Mouse (Mus musculus) c-Kit-positive CD71-positive TER-119-positive erythroid progenitor cells, embryonic 14.5 days (primary cell): ENCODE measurements around the gene Gm3383.
"Not testable (repeated sequence)": the region's sequence is repeated elsewhere in the genome, so short reads cannot be mapped to it uniquely, and the experiment has no call there.

Experiments used
- DNase-seq: peaks from one replicate; pipeline ENCODE4 v3.0.0-alpha.2; 2013; ENCODE audit warnings: low spot score

Gm3383 gene

DNA sequence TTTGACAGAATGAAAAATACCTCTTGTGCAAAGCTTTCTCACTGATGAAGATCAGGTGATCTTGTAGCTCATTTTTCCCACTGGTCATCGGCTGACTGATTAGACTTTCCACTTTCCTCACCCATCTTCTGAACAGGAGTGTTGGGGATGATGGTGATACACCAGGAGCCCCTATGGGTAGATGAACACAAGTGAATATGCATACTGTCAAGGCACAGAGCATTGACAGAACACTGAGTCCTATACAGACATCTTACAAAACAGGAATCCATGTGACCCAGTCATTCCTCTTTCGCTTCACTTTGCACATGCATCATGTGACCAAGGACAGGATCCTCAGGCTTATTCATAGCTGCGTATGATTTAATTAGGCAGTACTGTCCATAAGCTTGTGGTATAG is at the start of gene Gm3383:
Gene Gm3383 (minus strand): TSS at position 101 of the 400 bp plus-strand sequence.
- not testable (repeated sequence) for DNase-seq

DNA sequence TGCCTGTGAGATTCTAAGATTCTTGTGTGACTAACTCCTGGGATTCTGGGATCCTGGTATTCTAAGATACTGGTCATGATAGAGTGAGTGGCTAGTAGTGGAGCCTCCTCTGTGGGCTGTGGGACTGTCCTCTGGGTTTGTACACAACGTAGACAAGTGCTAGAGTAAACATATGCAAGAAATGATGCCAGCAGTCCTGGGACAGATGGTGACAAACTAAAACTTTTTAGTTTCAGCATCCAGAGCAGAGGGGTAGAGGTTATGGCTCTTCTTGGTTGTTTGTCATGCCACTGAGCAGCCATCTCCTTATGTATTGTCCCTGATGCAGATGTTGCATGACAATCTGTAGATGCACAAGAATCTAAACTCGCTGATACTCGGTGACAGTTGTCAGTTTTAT is 48.1 kb upstream of the Gm3383 start:
- DNase-seq, result not testable (repeated sequence)

DNA sequence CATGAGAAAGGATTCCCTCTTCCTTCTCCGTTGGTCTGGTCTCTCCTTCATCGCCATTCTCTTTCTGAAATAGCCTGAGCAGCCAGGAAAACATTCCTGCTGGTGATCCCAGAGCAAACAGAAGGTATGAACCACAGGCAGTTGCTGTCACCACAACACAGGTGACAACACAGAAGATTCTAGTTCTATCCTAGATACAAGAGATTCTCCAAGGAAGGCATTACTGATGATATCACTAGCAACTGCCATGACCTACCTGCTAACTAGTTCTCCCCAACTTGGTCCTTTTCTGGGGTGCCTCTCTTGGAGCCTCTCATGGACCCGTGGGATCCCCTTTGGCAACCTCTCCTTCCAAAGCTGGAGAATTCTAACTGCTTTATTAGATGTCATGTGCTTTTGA is 22.4 kb upstream of the Gm3383 start, which contains the start of gene Gm3424:
Gene Gm3424 (minus strand): TSS at position 101 of the 400 bp plus-strand sequence.
- DNase-seq, result not testable (repeated sequence)

DNA sequence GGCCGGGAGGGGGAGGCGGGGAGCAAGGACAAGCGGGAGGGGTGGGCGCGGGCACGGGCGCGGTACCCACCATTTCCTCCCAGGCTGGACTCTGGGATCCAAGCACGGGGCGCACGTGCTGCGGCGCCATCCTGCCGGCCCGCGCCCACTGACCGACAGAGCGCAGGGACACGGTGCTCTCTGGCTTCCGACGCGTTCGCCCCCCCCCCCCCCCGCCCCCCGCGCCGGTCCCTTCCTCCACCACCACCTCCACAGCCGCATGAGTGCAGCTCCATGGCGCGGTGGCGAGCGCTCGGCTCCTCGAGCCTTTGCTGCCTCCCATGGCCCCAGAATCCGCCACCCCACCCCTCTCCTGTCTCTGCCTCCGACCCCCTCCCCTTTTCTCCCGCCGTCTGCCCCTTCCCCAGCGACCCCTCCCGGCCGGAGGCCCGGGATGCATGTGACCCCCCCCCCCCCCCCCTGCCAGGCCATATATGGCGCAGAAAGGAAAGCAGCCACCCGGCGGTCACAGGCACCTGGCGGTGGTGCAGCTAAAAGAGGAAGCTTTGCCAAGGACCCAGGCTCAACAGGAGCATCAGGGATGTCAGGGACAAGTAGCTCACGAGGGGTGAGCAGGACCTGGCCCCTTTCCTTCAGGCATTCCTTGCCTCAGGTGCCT is 5.0 kb upstream of the Gm3383 start:
- not testable (repeated sequence) for DNase-seq

DNA sequence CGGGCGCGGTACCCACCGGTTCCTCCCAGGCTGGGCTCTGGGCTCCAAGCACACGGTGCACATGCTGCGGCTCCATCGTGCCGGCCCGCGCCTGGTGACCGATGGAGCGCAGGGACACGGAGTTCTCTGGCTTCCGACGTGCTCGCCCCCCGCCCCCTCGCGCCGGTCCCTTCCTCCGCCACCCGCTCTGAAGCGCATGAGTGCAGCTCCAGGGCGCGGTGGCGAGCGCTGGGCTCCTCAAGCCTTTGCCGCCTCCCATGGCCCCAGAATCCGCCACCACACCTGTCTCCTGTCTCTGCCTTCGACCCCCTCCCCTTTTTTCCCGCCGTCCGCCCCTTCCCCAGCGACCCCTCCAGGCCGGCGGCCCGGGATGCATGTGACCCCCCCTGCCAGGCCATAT is 66.3 kb downstream of the Gm3383 start, which contains the start of gene Gm3373:
Gene Gm3373 (minus strand): TSS at position 101 of the 400 bp plus-strand sequence.
- DNase-seq, result not testable (repeated sequence)

DNA sequence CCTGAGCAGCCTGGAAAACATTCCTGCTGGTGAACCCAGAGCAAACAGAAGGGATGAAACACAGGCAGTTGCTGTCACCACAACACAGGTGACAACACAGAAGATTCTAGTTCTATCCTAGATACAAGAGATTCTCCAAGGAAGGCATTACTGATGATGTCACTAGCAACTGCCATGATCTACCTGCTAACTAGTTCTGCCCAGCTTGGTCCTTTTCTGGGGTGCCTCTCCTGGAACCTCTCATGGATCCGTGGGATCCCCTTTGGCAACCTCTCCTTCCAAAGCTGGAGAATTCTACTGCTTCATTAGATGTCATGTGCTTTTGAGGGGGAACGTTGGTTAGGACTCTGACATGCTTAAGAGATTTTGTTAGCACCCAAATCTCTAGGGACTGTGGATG is 120.4 kb downstream of the Gm3383 start, which contains the start of gene Gm9603:
Gene Gm9603 (minus strand): TSS at position 101 of the 400 bp plus-strand sequence.
- DNase-seq, result not testable (repeated sequence)

DNA sequence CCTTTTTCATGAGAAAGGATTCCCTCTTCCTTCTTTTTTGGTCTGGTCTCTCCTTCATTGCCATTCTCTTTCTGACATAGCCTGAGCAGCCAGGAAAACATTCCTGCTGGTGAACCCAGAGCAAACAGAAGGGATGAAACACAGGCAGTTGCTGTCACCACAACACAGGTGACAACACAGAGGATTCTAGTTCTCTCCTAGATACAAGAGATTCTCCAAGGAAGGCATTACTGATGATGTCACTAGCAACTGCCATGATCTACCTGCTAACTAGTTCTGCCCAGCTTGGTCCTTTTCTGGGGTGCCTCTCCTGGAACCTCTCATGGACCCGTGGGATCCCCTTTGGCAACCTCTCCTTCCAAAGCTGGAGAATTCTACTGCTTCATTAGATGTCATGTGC is 174.9 kb downstream of the Gm3383 start, which contains the start of gene Gm8265:
Gene Gm8265 (minus strand): TSS at position 101 of the 400 bp plus-strand sequence.
- DNase-seq, result not testable (repeated sequence)
